Mouse (Mus musculus): ENCODE results near the gene Ddx42. TPM values are rescaled to one million over a fixed set of nuclear protein-coding genes. Genes with fewer than 3 reads are reported as not detected.

Ddx42 gene
- polyA plus RNA-seq, 1 experiment from 2014 or later, result 70.0 TPM

DNA sequence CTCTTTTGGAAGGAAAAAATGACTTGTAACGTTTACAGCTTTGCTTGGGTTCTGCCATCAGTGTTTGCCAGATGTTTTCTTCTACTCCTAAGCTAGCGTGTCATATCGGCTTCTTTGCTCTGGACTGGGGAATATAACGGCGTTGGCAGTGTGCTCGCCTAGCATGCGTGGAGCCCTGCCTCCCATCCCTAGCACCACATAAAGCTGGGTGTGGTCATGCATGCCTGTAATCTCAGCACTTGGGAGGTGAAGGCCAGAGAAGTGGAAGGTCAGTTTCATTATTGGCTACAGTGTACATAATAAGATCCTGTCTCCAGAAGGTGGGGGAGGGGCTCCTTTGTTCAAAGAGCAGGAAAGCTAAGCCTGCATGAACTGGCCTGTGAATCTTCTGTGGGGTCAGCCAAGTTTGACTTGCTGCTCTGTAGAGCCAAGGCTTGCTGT lies 58.3 kb downstream of the Ddx42 start:
- Histone ChIP-seq H3K4me3 (replicated peaks; ENCODE audit: low read length) (no peak overlapping the region), H3K4me2 (ENCODE audit: low read depth, low read length) (peak overlapping the region; percentile 4; the same call in 1 of the 2 replicates), H3K27ac (ENCODE audit: low read length) (peak overlapping the region; percentile 95; the same call in 1 of the 2 replicates), H3K9ac (ENCODE audit: low read length) (no peak overlapping the region), H3K4me1 (ENCODE audit: control insufficient read depth, insufficient read depth, low read length) (peaks cover 38% of the 10 kb centered on the region), H3K36me3 (ENCODE audit: control insufficient read depth, insufficient read depth, low read length) (no peaks in the 10 kb centered on the region), H3K27me3 (ENCODE audit: control insufficient read depth, insufficient read depth, low read length) (no peaks in the 10 kb centered on the region), H3K9me3 (replicated peaks; ENCODE audit: control insufficient read depth, low read length) (no peaks in the 10 kb centered on the region)
- no peak for ATAC-seq (ENCODE audit: insufficient read depth, low FRiP score)
- 36% methylated on average over 7 of the region's 7 CpGs for WGBS

DNA sequence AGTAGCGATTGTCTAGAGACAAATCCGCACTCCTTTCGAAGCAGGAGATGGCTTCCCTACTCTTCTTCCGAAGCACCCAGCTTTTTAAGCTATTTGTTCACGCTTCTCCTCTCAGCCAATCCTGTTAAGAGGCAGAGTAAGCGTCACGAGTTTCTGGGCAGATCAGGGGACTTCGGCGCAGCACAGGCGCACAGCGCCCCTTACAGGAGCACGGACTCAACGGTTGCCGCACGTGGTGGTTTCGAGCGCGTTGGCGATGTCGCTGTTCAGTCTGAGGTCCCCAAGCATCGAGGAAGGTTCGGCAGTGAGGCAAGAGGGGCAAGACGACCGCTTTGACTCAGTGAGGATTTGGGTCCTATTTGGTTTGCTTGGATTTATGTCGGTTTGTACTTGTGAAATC lies 59.7 kb downstream of the Ddx42 start, which contains the start of gene Tcam1:
Gene Tcam1 (plus strand): TSS at position 219 of the 400 bp plus-strand sequence.
- Histone ChIP-seq H3K4me3 (replicated peaks; ENCODE audit: low read length) (peak within 1 kb of the TSS; percentile 25), H3K9ac (ENCODE audit: low read length) (no peak within 1 kb of the TSS), H3K27ac (ENCODE audit: low read length) (peak within 1 kb of the TSS; percentile 95; the same call in 1 of the 2 replicates), H3K4me2 (ENCODE audit: low read depth, low read length) (peak within 1 kb of the TSS; percentile 51), H3K9me3 (replicated peaks; ENCODE audit: control insufficient read depth, low read length) (no peaks in the 10 kb centered on the region), H3K4me1 (ENCODE audit: control insufficient read depth, insufficient read depth, low read length) (peaks cover 26% of the 10 kb centered on the region), H3K36me3 (ENCODE audit: control insufficient read depth, insufficient read depth, low read length) (no peaks in the 10 kb centered on the region), H3K27me3 (ENCODE audit: control insufficient read depth, insufficient read depth, low read length) (no peaks in the 10 kb centered on the region)
- 4% methylated on average over 25 of the region's 25 CpGs for WGBS
- peak; percentile 51 for ATAC-seq (ENCODE audit: insufficient read depth, low FRiP score)

- no peaks in the 10 kb centered on the region for H3K27me3 ChIP-seq (ENCODE audit: control insufficient read depth, insufficient read depth, low read length)
- no peak overlapping the region for H3K4me3 ChIP-seq (replicated peaks; ENCODE audit: low read length)
- no peaks in the 10 kb centered on the region for H3K9me3 ChIP-seq (replicated peaks; ENCODE audit: control insufficient read depth, low read length)
- no peak for ATAC-seq (ENCODE audit: insufficient read depth, low FRiP score)
- H3K4me2 ChIP-seq (ENCODE audit: low read depth, low read length), result no peak overlapping the region
- no peaks in the 10 kb centered on the region for H3K36me3 ChIP-seq (ENCODE audit: control insufficient read depth, insufficient read depth, low read length)
- peaks cover 6% of the 10 kb centered on the region; the same call in 1 of the 2 replicates for H3K4me1 ChIP-seq (ENCODE audit: control insufficient read depth, insufficient read depth, low read length)
- no peak overlapping the region for H3K9ac ChIP-seq (ENCODE audit: low read length)
- WGBS, result 80% methylated on average over 6 of the region's 6 CpGs
- H3K27ac ChIP-seq (ENCODE audit: low read length), result no peak overlapping the region
Observed at GRCm38 (mm10) chr11:106282452-106282851, 65.7 kb downstream of the Ddx42 start.

DNA sequence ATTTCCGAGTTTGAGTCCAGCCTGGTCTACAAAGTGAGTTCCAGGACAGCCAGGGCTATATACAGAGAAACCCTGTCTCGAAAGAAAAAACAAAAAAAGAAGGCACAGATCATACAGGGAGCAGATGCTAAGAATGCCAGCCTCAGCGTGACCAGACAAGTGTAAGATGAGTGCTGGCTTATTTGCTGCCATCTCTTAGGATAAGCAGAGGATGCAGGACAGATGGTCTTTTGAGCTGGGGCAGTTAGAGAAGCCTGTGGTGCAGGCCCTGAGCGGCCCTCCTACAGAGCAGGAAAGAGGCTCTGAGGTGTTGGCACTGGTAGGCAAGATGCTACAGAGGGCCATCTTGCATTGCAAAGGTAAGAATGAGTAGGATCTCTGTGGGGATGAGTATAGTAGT lies 66.6 kb downstream of the Ddx42 start:
- H3K9me3 ChIP-seq (replicated peaks; ENCODE audit: control insufficient read depth, low read length), result no peaks in the 10 kb centered on the region
- no peak for ATAC-seq (ENCODE audit: insufficient read depth, low FRiP score)
- H3K27me3 ChIP-seq (ENCODE audit: control insufficient read depth, insufficient read depth, low read length), result no peaks in the 10 kb centered on the region
- no peak overlapping the region for H3K4me2 ChIP-seq (ENCODE audit: low read depth, low read length)
- H3K4me3 ChIP-seq (replicated peaks; ENCODE audit: low read length), result no peak overlapping the region
- no peak overlapping the region for H3K27ac ChIP-seq (ENCODE audit: low read length)
- no peaks in the 10 kb centered on the region for H3K36me3 ChIP-seq (ENCODE audit: control insufficient read depth, insufficient read depth, low read length)
- WGBS, result 85% methylated on average over 4 of the region's 4 CpGs
- H3K9ac ChIP-seq (ENCODE audit: low read length), result no peak overlapping the region
- H3K4me1 ChIP-seq (ENCODE audit: control insufficient read depth, insufficient read depth, low read length), result peaks cover 8% of the 10 kb centered on the region; the same call in 1 of the 2 replicates

DNA sequence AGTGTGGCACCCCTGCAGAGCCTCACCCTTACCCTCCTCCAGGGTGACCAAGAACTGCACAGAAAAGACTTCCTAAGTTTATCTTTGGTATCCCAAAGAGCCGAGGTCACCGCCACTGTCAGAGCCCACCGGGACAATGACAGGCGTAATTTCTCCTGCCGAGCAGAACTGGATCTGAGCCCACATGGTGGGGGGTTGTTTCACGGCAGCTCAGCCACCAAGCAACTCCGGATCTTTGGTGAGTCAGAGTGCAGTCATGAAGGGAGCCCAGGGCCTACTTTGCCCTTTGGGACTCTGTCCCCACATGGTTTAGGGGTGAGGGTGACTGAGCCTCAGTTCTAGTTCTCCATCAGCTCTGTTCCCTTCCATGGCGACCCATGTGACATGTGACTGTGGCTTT lies 67.4 kb downstream of the Ddx42 start:
- 61% methylated on average over 8 of the region's 8 CpGs for WGBS
- Histone ChIP-seq H3K27me3 (ENCODE audit: control insufficient read depth, insufficient read depth, low read length) (no peaks in the 10 kb centered on the region), H3K4me2 (ENCODE audit: low read depth, low read length) (no peak overlapping the region), H3K4me3 (replicated peaks; ENCODE audit: low read length) (no peak overlapping the region), H3K27ac (ENCODE audit: low read length) (no peak overlapping the region), H3K9ac (ENCODE audit: low read length) (no peak overlapping the region), H3K4me1 (ENCODE audit: control insufficient read depth, insufficient read depth, low read length) (peaks cover 8% of the 10 kb centered on the region; the same call in 1 of the 2 replicates), H3K9me3 (replicated peaks; ENCODE audit: control insufficient read depth, low read length) (no peaks in the 10 kb centered on the region), H3K36me3 (ENCODE audit: control insufficient read depth, insufficient read depth, low read length) (no peaks in the 10 kb centered on the region)
- ATAC-seq (ENCODE audit: insufficient read depth, low FRiP score), result no peak

DNA sequence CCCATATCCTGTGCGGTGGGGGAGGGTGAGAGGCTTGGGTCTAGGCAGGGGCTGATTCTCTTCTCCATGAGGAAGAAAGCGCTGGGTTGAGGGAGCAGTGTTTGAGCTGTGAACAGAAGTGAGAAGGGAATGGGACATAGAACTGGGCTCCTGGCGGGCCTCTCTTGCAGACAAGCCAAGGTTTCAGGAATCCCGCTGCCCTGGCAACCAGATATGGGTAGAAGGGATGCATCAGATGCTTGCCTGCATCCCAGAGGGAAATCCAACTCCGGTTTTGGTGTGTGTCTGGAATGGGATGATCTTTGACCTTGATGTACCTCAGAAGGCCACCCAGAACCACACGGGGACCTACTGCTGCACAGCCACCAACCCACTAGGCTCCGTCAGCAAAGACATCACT lies 69.5 kb downstream of the Ddx42 start:
- ATAC-seq (ENCODE audit: insufficient read depth, low FRiP score), result no peak
- Histone ChIP-seq H3K9ac (ENCODE audit: low read length) (no peak overlapping the region), H3K4me2 (ENCODE audit: low read depth, low read length) (no peak overlapping the region), H3K4me1 (ENCODE audit: control insufficient read depth, insufficient read depth, low read length) (peaks cover 8% of the 10 kb centered on the region; the same call in 1 of the 2 replicates), H3K27me3 (ENCODE audit: control insufficient read depth, insufficient read depth, low read length) (no peaks in the 10 kb centered on the region), H3K36me3 (ENCODE audit: control insufficient read depth, insufficient read depth, low read length) (no peaks in the 10 kb centered on the region), H3K4me3 (replicated peaks; ENCODE audit: low read length) (no peak overlapping the region), H3K27ac (ENCODE audit: low read length) (no peak overlapping the region), H3K9me3 (replicated peaks; ENCODE audit: control insufficient read depth, low read length) (no peaks in the 10 kb centered on the region)
- 86% methylated on average over 7 of the region's 7 CpGs for WGBS

DNA sequence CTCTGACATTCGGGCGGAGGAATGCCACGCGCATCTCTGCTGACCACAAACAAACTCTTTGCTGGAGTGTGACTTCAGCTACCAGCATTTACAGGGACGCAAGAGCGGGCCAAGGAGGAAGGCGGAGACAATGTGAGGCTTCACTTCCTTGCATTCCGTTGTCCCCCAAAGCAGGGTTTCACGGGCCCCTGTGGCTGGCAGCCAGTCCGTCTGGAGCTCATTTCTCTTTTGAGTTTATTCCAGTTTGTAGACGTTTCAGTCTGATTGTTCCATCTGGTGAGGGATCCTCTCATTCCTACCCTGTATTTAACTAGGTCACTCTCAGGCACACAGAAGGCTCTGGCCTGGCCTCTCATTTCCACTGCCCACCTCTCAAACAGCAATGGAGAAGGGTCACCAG lies 70.3 kb downstream of the Ddx42 start:
- H3K9ac ChIP-seq (ENCODE audit: low read length), result no peak overlapping the region
- H3K4me1 ChIP-seq (ENCODE audit: control insufficient read depth, insufficient read depth, low read length), result peaks cover 8% of the 10 kb centered on the region; the same call in 1 of the 2 replicates
- H3K36me3 ChIP-seq (ENCODE audit: control insufficient read depth, insufficient read depth, low read length), result no peaks in the 10 kb centered on the region
- H3K27me3 ChIP-seq (ENCODE audit: control insufficient read depth, insufficient read depth, low read length), result no peaks in the 10 kb centered on the region
- peak overlapping the region; percentile 43; the same call in 1 of the 2 replicates for H3K27ac ChIP-seq (ENCODE audit: low read length)
- ATAC-seq (ENCODE audit: insufficient read depth, low FRiP score), result no peak
- no peak overlapping the region for H3K4me2 ChIP-seq (ENCODE audit: low read depth, low read length)
- H3K4me3 ChIP-seq (replicated peaks; ENCODE audit: low read length), result no peak overlapping the region
- WGBS, result 66% methylated on average over 11 of the region's 11 CpGs
- no peaks in the 10 kb centered on the region for H3K9me3 ChIP-seq (replicated peaks; ENCODE audit: control insufficient read depth, low read length)

DNA sequence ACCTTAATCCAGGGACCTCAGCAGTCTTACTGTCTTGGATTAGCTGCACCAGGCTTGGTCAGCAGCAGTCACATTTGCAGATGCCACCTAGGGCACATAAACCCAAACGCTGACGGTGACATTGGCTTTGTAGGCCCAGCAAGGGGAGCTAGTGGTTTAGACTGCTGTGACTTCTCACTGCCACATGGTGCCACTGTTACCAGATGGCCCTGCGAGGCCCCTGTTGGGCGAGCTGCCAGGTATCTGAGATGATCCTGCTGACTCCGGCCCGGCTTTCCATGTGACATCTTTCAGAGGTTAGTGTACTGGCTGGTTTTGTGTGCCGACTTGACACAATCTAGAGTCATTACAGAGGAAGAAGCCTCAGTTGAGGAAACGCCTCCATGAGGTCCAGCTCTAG lies 72.6 kb downstream of the Ddx42 start:
- no peak for ATAC-seq (ENCODE audit: insufficient read depth, low FRiP score)
- H3K27ac ChIP-seq (ENCODE audit: low read length), result no peak overlapping the region
- no peaks in the 10 kb centered on the region for H3K36me3 ChIP-seq (ENCODE audit: control insufficient read depth, insufficient read depth, low read length)
- no peaks in the 10 kb centered on the region for H3K27me3 ChIP-seq (ENCODE audit: control insufficient read depth, insufficient read depth, low read length)
- 49% methylated on average over 8 of the region's 8 CpGs for WGBS
- H3K4me1 ChIP-seq (ENCODE audit: control insufficient read depth, insufficient read depth, low read length), result peaks cover 8% of the 10 kb centered on the region; the same call in 1 of the 2 replicates
- no peak overlapping the region for H3K9ac ChIP-seq (ENCODE audit: low read length)
- no peaks in the 10 kb centered on the region for H3K9me3 ChIP-seq (replicated peaks; ENCODE audit: control insufficient read depth, low read length)
- H3K4me3 ChIP-seq (replicated peaks; ENCODE audit: low read length), result no peak overlapping the region
- no peak overlapping the region for H3K4me2 ChIP-seq (ENCODE audit: low read depth, low read length)

DNA sequence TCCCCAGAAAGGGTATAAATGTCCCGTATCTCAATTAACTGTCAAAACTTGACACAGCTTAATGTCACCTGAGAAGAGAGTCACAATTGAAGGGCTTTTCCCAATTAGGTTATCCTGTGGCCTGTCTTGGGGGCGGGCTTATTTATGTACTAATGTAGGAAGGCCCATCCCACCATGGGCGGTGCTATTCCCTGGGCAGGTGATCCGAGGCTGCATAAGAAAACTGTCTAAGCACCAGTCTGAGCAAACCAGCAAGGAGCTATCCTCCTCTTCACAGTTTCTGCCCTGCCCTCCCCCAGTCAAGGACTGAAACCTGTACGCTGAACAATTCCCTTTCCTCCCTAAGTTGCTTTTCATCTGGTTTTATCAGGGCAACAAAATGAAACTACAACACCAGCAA lies 73.7 kb downstream of the Ddx42 start:
- Histone ChIP-seq H3K4me3 (replicated peaks; ENCODE audit: low read length) (no peak overlapping the region), H3K27ac (ENCODE audit: low read length) (no peak overlapping the region), H3K27me3 (ENCODE audit: control insufficient read depth, insufficient read depth, low read length) (no peaks in the 10 kb centered on the region), H3K9ac (ENCODE audit: low read length) (no peak overlapping the region), H3K4me2 (ENCODE audit: low read depth, low read length) (no peak overlapping the region), H3K4me1 (ENCODE audit: control insufficient read depth, insufficient read depth, low read length) (peaks cover 8% of the 10 kb centered on the region; the same call in 1 of the 2 replicates), H3K36me3 (ENCODE audit: control insufficient read depth, insufficient read depth, low read length) (no peaks in the 10 kb centered on the region), H3K9me3 (replicated peaks; ENCODE audit: control insufficient read depth, low read length) (no peaks in the 10 kb centered on the region)
- ATAC-seq (ENCODE audit: insufficient read depth, low FRiP score), result no peak
- 93% methylated on average over 5 of the region's 5 CpGs for WGBS
